Mouse (Mus musculus) hindbrain, embryonic 11.5 days (tissue): ENCODE measurements around the gene Hoxd12. TPM values are rescaled to one million over a fixed set of nuclear protein-coding genes. Genes with fewer than 3 reads are reported as not detected.
A peak's percentile ranks its signal among the peaks of the same experiment; 100 is the strongest.

Experiments
- ATAC-seq: fragments of 200-750 bp; cut with Nextera tagmentation; 2 replicates; pipeline ENCODE4 v1.8.0; 2017; ENCODE audit warnings: mild to moderate bottlenecking, moderate TSS enrichment, moderate library complexity; ENCODE audit not compliant: low FRiP score
- DNase-seq: peaks from one replicate; pipeline ENCODE4 v3.0.0-alpha.2; 2015; ENCODE audit warnings: low spot score
- H3K27ac ChIP-seq: fragments of 300-500 bp; sonication (generic); 2 replicates; pipeline ENCODE4 v1.5.1; 2014; ENCODE audit warnings: mild to moderate bottlenecking, low read depth, low read length
- H3K27me3 ChIP-seq: fragments of 300-500 bp; sonication (generic); 2 replicates; pipeline ENCODE4 v1.6.1; 2014; ENCODE audit warnings: mild to moderate bottlenecking, low read length, moderate library complexity, mixed read lengths; ENCODE audit not compliant: control insufficient read depth, insufficient read depth
- H3K36me3 ChIP-seq: fragments of 300-500 bp; sonication (generic); 2 replicates; pipeline ENCODE4 v1.6.1; 2014; ENCODE audit warnings: mild to moderate bottlenecking, low read length, moderate library complexity, mixed read lengths; ENCODE audit not compliant: control insufficient read depth, insufficient read depth
- H3K4me1 ChIP-seq: fragments of 300-500 bp; sonication (generic); replicated peaks from 2 replicates; pipeline ENCODE4 v1.6.1; 2014; ENCODE audit warnings: low read length, mixed read lengths; ENCODE audit not compliant: control insufficient read depth, insufficient read depth
- H3K4me2 ChIP-seq: fragments of 300-500 bp; sonication (generic); replicated peaks from 2 replicates; pipeline ENCODE4 v1.6.1; 2014; ENCODE audit warnings: mild to moderate bottlenecking, low read depth, low read length
- H3K4me3 ChIP-seq: fragments of 300-500 bp; sonication (generic); 2 replicates; pipeline ENCODE4 v1.5.1; 2014; ENCODE audit warnings: low read depth, low read length
- H3K9ac ChIP-seq: fragments of 300-500 bp; sonication (generic); 2 replicates; pipeline ENCODE4 v1.6.1; 2014; ENCODE audit warnings: low read depth, low read length
- H3K9me3 ChIP-seq: fragments of 300-500 bp; sonication (generic); 2 replicates; pipeline ENCODE4 v1.6.1; 2016; ENCODE audit warnings: low read length; ENCODE audit not compliant: control insufficient read depth
- WGBS: fragments of 180-500 bp; shearing (Covaris S2); extraction: QIAGEN DNeasy Blood & Tissue Kit; methylation state at CpG from one replicate; pipeline ENCODE4 v1.1.7; 2014; 5-methylcytosine and 5-hydroxymethylcytosine counted together
- polyA plus RNA-seq: library from polyadenylated mRNA; unstranded; fragments of >200 nt; fragmentation: Nextera tagmentation; extraction: Ambion mirVana; gene quantifications from 2 replicates; pipeline ENCODE4 v1.2.1, GENCODE M21; 2014

Hoxd12 gene
- polyA plus RNA-seq, 1 experiment from 2014 or later: not detected

DNA sequence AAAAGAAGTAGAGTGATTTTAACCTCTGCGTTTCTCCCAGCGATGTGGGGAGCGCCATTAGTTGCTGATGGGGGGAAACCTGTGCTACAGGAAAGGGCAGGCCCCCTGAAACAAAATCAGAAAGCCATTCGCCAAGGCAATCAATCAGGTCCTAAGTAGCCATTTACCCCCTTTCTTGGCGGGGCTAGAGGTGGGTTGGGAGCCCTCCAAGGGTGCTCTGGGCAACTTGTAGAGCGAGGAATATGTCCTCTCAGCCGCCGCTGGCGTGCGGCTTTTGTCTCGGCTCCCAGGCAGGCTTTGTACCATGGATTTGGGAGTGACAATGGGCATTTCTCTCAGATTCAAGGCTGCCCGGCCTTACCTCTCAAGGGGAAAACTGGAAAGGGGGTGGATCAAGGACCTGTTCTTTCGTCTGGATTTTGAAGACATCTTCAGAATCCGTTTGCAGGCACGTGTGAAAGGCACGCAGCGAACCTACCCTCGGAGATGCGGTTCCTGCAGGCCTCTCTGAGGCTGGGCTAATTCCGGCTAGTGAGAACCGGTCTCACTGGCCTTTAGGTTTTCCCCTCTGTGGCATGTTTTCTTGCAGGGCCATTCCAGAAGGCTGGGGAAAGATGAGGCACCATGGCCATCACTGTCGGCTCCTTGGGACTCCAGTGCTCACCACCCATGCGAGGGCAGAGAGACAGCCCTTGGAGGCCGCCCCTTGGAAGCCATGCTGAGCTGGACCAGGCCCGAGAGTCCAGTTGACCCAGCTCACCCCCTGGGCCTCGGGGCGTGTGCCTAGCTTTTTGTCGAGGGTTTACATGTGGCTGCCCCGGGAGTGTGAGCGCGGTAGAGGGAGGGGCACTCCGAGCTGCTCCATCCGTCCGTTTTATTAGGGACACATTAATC, 21.9 kb downstream of the Hoxd12 start:
- Histone ChIP-seq H3K36me3 (no peaks in the 10 kb centered on the region), H3K4me2 (no peak overlapping the region), H3K27me3 (peaks cover 98% of the 10 kb centered on the region), H3K4me3 (no peak overlapping the region), H3K4me1 (peaks cover 10% of the 10 kb centered on the region), H3K9me3 (no peaks in the 10 kb centered on the region), H3K9ac (no peak overlapping the region), H3K27ac (no peak overlapping the region)
- ATAC-seq (no peak), DNase-seq (no peak)
- 2% methylated on average over 34 of the region's 34 CpGs for WGBS

DNA sequence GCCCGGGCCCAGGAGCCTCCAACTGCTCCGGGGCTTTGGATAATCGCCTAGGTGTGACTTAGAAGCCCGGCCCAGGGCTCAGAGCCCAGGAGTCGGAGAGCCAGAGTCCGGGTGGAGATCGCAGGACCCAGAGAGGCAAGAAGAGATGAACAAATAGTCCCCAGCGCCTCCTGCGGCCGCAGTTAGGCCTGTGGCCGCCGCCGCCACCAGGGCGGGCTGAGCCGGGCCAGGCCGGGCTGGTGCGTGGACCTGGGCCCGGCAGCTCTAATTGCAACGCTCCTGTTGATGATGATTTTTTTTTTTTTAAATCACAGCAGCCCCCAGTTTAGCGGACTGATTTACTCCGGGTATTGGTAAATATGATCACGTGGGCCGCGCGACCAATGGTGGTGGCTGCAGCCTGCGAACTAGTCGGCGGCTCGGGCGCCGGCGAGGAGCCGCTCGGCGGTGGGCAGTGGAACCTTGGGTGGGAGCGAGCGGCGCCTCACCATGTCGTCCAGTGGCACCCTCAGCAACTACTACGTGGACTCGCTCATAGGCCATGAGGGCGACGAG, 22.8 kb downstream of the Hoxd12 start, which contains the start of gene Hoxd9:
Hoxd9 (plus strand) TSS at position 161 of the 555 bp plus-strand sequence.
- ATAC-seq (peak; percentile 70), DNase-seq (no peak)
- under 1% methylated on average over 41 of the region's 43 CpGs for WGBS
- Histone ChIP-seq H3K4me1 (peaks cover 7% of the 10 kb centered on the region), H3K27ac (no peak within 1 kb of the TSS), H3K27me3 (peaks cover 93% of the 10 kb centered on the region), H3K36me3 (no peaks in the 10 kb centered on the region), H3K4me3 (peak within 1 kb of the TSS; percentile 30), H3K4me2 (peak within 1 kb of the TSS; percentile 39), H3K9ac (no peak within 1 kb of the TSS), H3K9me3 (no peaks in the 10 kb centered on the region)

DNA sequence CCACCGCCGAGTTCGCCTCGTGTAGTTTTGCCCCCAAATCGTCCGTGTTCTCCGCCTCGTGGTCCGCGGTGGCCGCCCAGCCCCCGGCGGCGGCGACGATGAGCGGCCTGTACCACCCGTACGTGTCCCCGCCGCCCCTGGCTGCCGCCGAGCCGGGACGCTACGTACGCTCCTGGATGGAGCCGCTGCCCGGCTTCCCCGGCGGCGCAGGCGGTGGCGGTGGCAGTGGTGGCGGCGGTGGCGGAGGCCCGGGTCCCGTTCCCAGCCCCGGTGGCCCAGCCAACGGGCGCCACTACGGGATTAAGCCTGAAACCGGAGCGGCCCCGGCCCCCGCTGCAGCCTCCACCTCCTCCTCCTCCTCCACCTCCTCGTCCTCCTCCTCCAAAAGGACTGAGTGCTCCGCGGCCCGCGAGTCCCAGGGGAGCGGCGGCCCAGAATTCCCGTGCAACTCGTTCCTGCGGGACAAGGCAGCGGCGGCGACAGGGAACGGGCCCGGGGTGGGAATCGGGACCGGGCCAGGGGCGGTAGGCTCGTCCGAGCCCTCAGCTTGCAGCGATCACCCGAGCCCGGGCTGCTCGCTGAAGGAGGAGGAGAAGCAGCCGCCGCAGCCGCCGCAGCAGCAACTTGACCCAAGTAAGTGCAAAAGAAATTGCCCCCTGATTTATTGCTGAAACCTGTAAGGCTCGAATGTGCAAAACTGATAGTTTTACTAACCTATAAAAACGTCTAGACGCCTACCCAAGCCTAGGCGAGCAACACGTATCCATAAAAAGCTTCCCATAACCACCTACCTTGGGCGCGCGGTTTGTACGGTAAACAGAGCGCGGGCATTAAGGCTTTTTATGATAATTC, 23.6 kb downstream of the Hoxd12 start:
- no peak overlapping the region for H3K27ac ChIP-seq
- H3K4me3 ChIP-seq: peak overlapping the region; percentile 30
- no peak overlapping the region for H3K9ac ChIP-seq
- WGBS: under 1% methylated on average over 80 of the region's 86 CpGs
- no peaks in the 10 kb centered on the region for H3K36me3 ChIP-seq
- DNase-seq: no peak
- no peaks in the 10 kb centered on the region for H3K9me3 ChIP-seq
- H3K27me3 ChIP-seq: peaks cover 92% of the 10 kb centered on the region
- H3K4me2 ChIP-seq: peak overlapping the region; percentile 39
- peak; percentile 68 for ATAC-seq
- H3K4me1 ChIP-seq: peaks cover 7% of the 10 kb centered on the region

DNA sequence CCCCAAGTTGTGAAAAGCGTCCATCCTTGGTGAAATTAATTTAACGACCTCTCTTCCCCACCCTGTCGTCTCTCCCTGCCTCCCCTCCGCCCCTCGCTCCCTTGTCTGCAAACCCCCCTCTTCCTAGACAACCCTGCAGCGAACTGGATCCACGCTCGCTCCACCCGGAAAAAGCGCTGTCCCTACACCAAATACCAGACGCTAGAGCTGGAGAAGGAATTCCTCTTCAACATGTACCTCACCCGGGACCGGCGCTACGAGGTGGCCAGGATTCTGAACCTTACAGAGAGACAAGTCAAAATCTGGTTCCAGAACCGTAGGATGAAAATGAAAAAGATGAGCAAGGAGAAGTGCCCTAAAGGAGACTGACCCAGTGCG, 24.2 kb downstream of the Hoxd12 start:
- no peak overlapping the region for H3K4me2 ChIP-seq
- WGBS: 2% methylated on average over 17 of the region's 17 CpGs
- H3K27me3 ChIP-seq: peaks cover 92% of the 10 kb centered on the region
- no peaks in the 10 kb centered on the region for H3K9me3 ChIP-seq
- no peak overlapping the region for H3K27ac ChIP-seq
- peaks cover 7% of the 10 kb centered on the region for H3K4me1 ChIP-seq
- H3K36me3 ChIP-seq: no peaks in the 10 kb centered on the region
- ATAC-seq (no peak), DNase-seq (no peak)
- H3K4me3 ChIP-seq: no peak overlapping the region
- H3K9ac ChIP-seq: no peak overlapping the region

DNA sequence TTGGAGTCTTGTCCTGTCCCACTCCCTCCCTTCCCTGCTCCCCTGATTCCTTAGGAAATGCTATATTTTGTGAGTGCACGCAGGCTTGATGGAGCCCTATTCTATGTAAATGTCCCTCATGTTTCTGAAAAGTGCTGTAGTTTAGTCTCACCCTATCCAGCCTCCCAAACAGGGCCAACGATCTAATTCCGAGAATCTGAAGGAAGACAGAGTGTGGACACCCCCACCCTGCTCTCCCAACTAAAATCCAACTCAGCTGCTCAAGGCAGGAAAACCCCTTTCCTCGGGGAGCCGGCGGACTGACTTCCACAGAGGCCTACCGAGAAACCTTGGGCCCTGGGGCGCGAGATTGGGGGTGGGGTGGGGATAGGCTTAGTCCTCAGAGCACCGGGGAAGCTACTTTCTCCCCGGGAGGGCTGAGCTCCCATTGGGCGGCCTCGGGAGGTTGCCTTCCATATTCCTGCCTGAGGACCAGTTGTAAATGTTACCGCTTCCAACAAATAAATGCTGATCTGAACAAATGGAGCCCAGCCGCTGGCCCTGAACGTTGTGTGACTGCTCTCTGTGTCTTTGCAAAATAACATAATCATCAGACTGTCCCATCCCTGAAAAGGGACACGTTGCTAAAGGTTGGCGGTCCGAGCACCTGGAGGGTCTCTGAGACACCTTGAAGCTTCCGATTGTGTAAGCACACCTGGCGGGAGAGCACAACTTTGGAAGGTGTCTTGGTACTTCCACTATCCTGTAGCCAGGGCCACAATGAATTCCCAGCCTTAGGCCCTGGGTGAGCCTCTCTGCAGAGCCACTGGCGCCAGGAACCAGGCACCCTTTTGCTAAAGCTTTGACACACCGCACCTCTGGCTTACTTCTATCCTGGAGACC, 25.1 kb downstream of the Hoxd12 start:
- Histone ChIP-seq H3K27ac (no peak overlapping the region), H3K4me1 (peaks cover 7% of the 10 kb centered on the region), H3K27me3 (peaks cover 92% of the 10 kb centered on the region), H3K36me3 (no peaks in the 10 kb centered on the region), H3K9ac (no peak overlapping the region), H3K9me3 (no peaks in the 10 kb centered on the region), H3K4me2 (no peak overlapping the region), H3K4me3 (no peak overlapping the region)
- DNase-seq (no peak), ATAC-seq (no peak)
- 2% methylated on average over 23 of the region's 23 CpGs for WGBS

DNA sequence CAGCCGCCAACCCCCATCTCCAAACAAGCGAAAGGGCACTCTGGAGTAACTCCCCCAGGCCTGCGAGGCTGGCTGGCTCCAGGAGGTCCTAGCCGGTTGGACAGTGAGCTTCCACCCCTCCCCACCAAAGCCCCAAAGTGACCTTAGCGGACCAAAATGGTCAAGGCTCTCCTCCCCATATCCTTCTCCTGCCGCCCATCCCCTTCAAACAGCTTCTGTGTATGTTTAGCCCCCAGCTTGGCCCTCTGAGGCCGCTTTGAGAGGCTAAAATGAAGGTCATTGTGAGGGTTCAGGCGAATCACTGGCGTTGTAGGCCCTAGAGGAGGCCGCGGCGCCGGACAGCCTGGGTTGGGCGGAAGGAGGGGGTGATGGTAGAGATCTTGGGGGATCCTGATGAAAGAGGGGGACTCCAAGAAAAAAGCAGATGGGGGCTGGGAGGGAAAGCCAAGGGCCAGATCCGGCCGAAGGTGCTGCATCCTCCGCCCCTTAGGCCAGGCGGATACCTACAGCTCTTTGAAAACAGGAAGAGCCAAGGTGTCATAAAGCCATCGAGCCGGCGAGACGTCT, 25.8 kb downstream of the Hoxd12 start:
- H3K4me2 ChIP-seq: no peak overlapping the region
- 2% methylated on average over 22 of the region's 22 CpGs for WGBS
- no peaks in the 10 kb centered on the region for H3K36me3 ChIP-seq
- H3K4me1 ChIP-seq: peaks cover 10% of the 10 kb centered on the region
- H3K9ac ChIP-seq: no peak overlapping the region
- no peak overlapping the region for H3K4me3 ChIP-seq
- peaks cover 92% of the 10 kb centered on the region for H3K27me3 ChIP-seq
- H3K9me3 ChIP-seq: no peaks in the 10 kb centered on the region
- no peak for DNase-seq
- no peak overlapping the region for H3K27ac ChIP-seq
- no peak for ATAC-seq

DNA sequence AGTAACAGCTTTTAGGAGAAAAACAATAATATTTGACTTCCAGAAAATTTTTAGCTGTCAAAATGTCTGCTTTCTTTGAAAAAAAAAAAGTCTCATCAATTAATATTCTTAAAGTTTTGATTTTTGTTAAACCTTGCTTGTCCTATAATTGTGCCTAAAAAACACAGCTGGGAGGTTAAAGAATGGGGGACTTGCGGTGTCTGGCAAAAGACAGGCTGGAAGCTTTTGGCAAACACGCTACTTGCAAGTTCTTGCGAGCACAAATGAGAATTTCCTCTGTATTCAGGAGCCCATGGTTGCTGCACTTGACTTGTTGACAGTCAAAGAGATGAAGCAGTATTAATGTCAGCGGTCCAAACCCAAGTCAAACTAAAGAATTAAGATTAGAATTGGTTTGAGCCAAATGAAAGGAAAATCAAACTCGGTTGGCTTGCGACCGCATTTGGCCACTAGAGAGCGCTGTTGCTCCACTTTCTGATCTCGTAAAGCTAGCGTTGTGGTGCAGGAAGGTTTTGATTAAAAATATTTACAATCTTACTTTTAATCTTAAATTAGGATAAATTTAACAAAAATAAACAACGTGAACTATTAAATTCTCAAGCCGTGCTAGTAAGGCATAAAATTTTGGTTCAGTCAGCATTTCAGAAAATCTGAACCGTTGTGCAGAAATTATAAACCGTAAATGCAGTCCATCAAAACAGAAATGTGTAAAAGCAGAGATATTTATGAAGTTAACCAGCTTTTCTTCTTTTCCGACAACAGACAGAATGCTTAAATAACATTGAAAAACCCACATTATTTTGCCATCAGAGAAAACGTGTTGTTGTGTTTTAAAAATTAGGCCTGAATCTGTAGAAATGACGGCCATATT, 27.4 kb downstream of the Hoxd12 start:
- no peak overlapping the region for H3K27ac ChIP-seq
- 11% methylated on average over 17 of the region's 17 CpGs for WGBS
- H3K4me2 ChIP-seq: no peak overlapping the region
- ATAC-seq (no peak), DNase-seq (peak; percentile 94)
- H3K4me1 ChIP-seq: peaks cover 10% of the 10 kb centered on the region
- H3K27me3 ChIP-seq: peaks cover 89% of the 10 kb centered on the region
- H3K4me3 ChIP-seq: no peak overlapping the region
- H3K36me3 ChIP-seq: no peaks in the 10 kb centered on the region
- no peaks in the 10 kb centered on the region for H3K9me3 ChIP-seq
- no peak overlapping the region for H3K9ac ChIP-seq
